Comparison of ENCODE assay signal across 11 mouse cellular contexts in the genomic region with DNA sequence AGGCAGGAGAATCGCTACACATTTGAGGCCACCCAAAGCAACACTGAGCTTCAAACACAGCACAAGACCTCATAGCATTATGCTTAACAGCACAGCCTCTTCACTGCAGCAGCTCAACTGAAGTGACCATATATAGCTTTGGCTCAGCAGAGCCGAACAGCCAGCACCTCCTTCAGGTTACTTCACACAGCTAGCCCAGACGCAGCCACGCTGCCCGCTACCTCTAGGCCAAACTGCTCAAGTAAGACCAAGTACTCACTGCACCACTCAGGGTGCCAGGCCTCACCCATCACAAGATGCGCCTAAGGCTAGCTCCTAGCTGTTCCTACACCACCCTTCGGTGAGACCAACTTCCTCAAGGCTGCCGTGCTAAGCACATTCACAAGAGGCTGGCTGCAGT. TPM values are rescaled to one million over a fixed set of nuclear protein-coding genes. Genes with fewer than 3 reads are reported as not detected.
A peak's percentile ranks its signal among the peaks of the same experiment; 100 is the strongest.
DNase-seq lines count a peak whose midpoint lies in the region; ATAC-seq and TF ChIP-seq lines count a peak whose summit lies in the region.
"Had no signal": no experiment of that assay in that cellular context is flagged by ENCODE, and none has a peak within 500 bp of the region (broad histone marks: within the 10 kb centered on the region; RNA-seq: fewer than 3 reads in every experiment).

No protein-coding gene starts in this region.

- peak overlapping the region; percentile 81 for H3K27ac ChIP-seq in heart, embryonic 10.5 days
- peak overlapping the region; percentile 65 for H3K27ac ChIP-seq in heart, postnatal 0 days (ENCODE audit: low read depth)
- H3K27ac ChIP-seq: lung, embryonic 15.5 days had no signal

- H3K9me3 ChIP-seq in heart, embryonic 10.5 days = no peaks in the 10 kb centered on the region
- no peaks in the 10 kb centered on the region for H3K9me3 ChIP-seq in megakaryocyte, embryonic 14.5 days
- no peaks in the 10 kb centered on the region for H3K9me3 ChIP-seq in heart, postnatal 0 days (replicated peaks; ENCODE audit: control insufficient read depth, low read length)
- H3K9me3 ChIP-seq: lung, embryonic 15.5 days had no signal

- DNase-seq in heart, embryonic 10.5 days (ENCODE audit: low spot score) = no peak
- no peak for DNase-seq in heart, adult 8-10 months (ENCODE audit: low spot score)
- peak; percentile 46 for DNase-seq in heart, postnatal 0 days (ENCODE audit: low spot score)
- peak; percentile 15 for DNase-seq in splenic B cell, adult 2 months (ENCODE audit: low read depth, low spot score)
- no peak for DNase-seq in spleen, postnatal 14 days (ENCODE audit: low spot score in 2 of 2)
- no peak for DNase-seq in left cerebral cortex, postnatal 14 days (ENCODE audit: low spot score in 2 of 2)
- DNase-seq: layer of hippocampus, postnatal 36 days; thymus, postnatal 4 days had no signal

- no peaks in the 10 kb centered on the region for H3K27me3 ChIP-seq in heart, embryonic 10.5 days (ENCODE audit: insufficient read depth, poor library complexity, severe bottlenecking)
- H3K27me3 ChIP-seq in megakaryocyte, embryonic 14.5 days (replicated peaks) = no peaks in the 10 kb centered on the region
- no peaks in the 10 kb centered on the region for H3K27me3 ChIP-seq in heart, postnatal 0 days (ENCODE audit: control insufficient read depth, insufficient read depth, low read length)
- no peaks in the 10 kb centered on the region for H3K27me3 ChIP-seq in splenic B cell, adult 2 months (ENCODE audit: control insufficient read depth, insufficient read depth, low read length, poor library complexity, severe bottlenecking)
- H3K27me3 ChIP-seq: lung, embryonic 15.5 days had no signal

- H3K4me1 ChIP-seq in heart, embryonic 10.5 days = peaks cover 41% of the 10 kb centered on the region
- peaks cover 67% of the 10 kb centered on the region for H3K4me1 ChIP-seq in megakaryocyte, embryonic 14.5 days
- peaks cover 25% of the 10 kb centered on the region for H3K4me1 ChIP-seq in heart, postnatal 0 days (ENCODE audit: control insufficient read depth, insufficient read depth)

- peak overlapping the region; percentile 18; the same call in 1 of the 2 replicates for H3K4me2 ChIP-seq in heart, postnatal 0 days (ENCODE audit: low read depth, low read length)
- H3K4me2 ChIP-seq: lung, embryonic 15.5 days had no signal

- no peak overlapping the region for H3K9ac ChIP-seq in heart, postnatal 0 days (replicated peaks; ENCODE audit: low read depth, low read length)
- H3K9ac ChIP-seq: lung, embryonic 15.5 days had no signal

- 65% methylated on average over 8 of the region's 8 CpGs for WGBS in heart, embryonic 10.5 days
- 46% methylated on average over 8 of the region's 8 CpGs for WGBS in heart, postnatal 0 days

- TF ChIP-seq CTCF in heart, postnatal 0 days (IDR thresholded peaks at IDR 0.05; ENCODE audit: low read depth) = 0 out of 2 replicates have a peak, but pooled peaks have one; percentile 4

- peaks cover 40% of the 10 kb centered on the region for H3K36me3 ChIP-seq in heart, embryonic 10.5 days
- peaks cover 61% of the 10 kb centered on the region for H3K36me3 ChIP-seq in megakaryocyte, embryonic 14.5 days (replicated peaks; ENCODE audit: low read length)
- H3K36me3 ChIP-seq in heart, postnatal 0 days (replicated peaks; ENCODE audit: control insufficient read depth, insufficient read depth, low read length) = peaks cover 24% of the 10 kb centered on the region
- H3K36me3 ChIP-seq in splenic B cell, adult 2 months (ENCODE audit: control insufficient read depth, insufficient read depth, low read length, poor library complexity, severe bottlenecking) = peaks cover 5% of the 10 kb centered on the region; the same call in 1 of the 2 replicates

- ATAC-seq in megakaryocyte, adult 5-6 weeks (ENCODE audit: poor library complexity, severe bottlenecking) = no peak
- peak; percentile 63 for ATAC-seq in heart, postnatal 0 days (ENCODE audit: insufficient read depth, low read depth)

- intact Hi-C loops in left cerebral cortex, postnatal 14 days (cut with DNase I) = no loop called here

- TF ChIP-seq EP300 in heart, postnatal 0 days (IDR thresholded peaks at IDR 0.05; ENCODE audit: low read depth) = no peak

- H3K4me3 ChIP-seq in heart, embryonic 10.5 days = 0 out of 2 replicates have a peak overlapping the region, but pooled peaks have one; percentile 16
- peak overlapping the region; percentile 31 for H3K4me3 ChIP-seq in megakaryocyte, embryonic 14.5 days (replicated peaks)
- no peak overlapping the region for H3K4me3 ChIP-seq in heart, postnatal 0 days (ENCODE audit: low read depth, low read length)
- H3K4me3 ChIP-seq: lung, embryonic 15.5 days had no signal

RNA-seq across cellular contexts. Expression of a gene that starts 5.6 kb away (rescaled TPM):
- polyA plus RNA-seq in heart, embryonic 10.5 days (2016; fragmentation: Nextera tagmentation; extraction: Ambion mirVana) = 56.2 and 60.7 TPM in 2 replicates
- 10 to 100 TPM; 15.0 to 16.7 (median 15.8) TPM for total RNA-seq in heart, adult 8-10 months (2022)
- polyA plus RNA-seq in megakaryocyte, embryonic 14.5 days (2012; ENCODE audit: insufficient read depth, low replicate concordance) = 129 and 266 TPM in 2 replicates
- 15.5 and 16.1 TPM in 2 replicates for total RNA-seq in megakaryocyte, adult 5-6 weeks (2015)
- 11.2 and 19.6 TPM in 2 replicates for total RNA-seq in megakaryocyte, adult 5-6 weeks (2017)
- 23.3 and 25.2 TPM in 2 replicates for total RNA-seq in heart, postnatal 0 days (2014; rRNA removed; ENCODE audit: low replicate concordance)
- polyA plus RNA-seq in heart, postnatal 0 days (2015; fragmentation: Nextera tagmentation; extraction: Ambion mirVana) = 32.7 and 33.6 TPM in 2 replicates
- total RNA-seq in left cerebral cortex, postnatal 14 days (2021) = 10 to 100 TPM; 22.2 to 26.4 TPM

RNA-seq across cellular contexts. Expression of a gene that starts 5.8 kb away (rescaled TPM):
- polyA plus RNA-seq in heart, embryonic 10.5 days (2016; fragmentation: Nextera tagmentation; extraction: Ambion mirVana) = 21.8 and 26.3 TPM in 2 replicates
- total RNA-seq in heart, adult 8-10 months (2022) = 1 to 10 TPM; 5.9 to 8.4 (median 6.8) TPM
- 5.2 TPM in 1 of 2 replicates, not detected in the other for polyA plus RNA-seq in megakaryocyte, embryonic 14.5 days (2012; ENCODE audit: insufficient read depth, low replicate concordance)
- total RNA-seq in megakaryocyte, adult 5-6 weeks (2015) = 3.2 and 5.4 TPM in 2 replicates
- 10.3 and 13.1 TPM in 2 replicates for total RNA-seq in megakaryocyte, adult 5-6 weeks (2017)
- 17.4 and 18.1 TPM in 2 replicates for total RNA-seq in heart, postnatal 0 days (2014; rRNA removed; ENCODE audit: low replicate concordance)
- polyA plus RNA-seq in heart, postnatal 0 days (2015; fragmentation: Nextera tagmentation; extraction: Ambion mirVana) = 8.9 and 10.4 TPM in 2 replicates
- 10 to 100 TPM; 12.1 to 12.8 TPM for total RNA-seq in left cerebral cortex, postnatal 14 days (2021)

RNA-seq across cellular contexts. Expression of a gene that starts 28.5 kb away (rescaled TPM):
- 23.0 and 26.6 TPM in 2 replicates for polyA plus RNA-seq in heart, embryonic 10.5 days (2016; fragmentation: Nextera tagmentation; extraction: Ambion mirVana)
- total RNA-seq in heart, adult 8-10 months (2022) = 1 to 10 TPM; 2.8 to 4.4 (median 4.0) TPM
- polyA plus RNA-seq in megakaryocyte, embryonic 14.5 days (2012; ENCODE audit: insufficient read depth, low replicate concordance) = 20.6 and 67.1 TPM in 2 replicates
- total RNA-seq in megakaryocyte, adult 5-6 weeks (2015) = 11.2 and 13.1 TPM in 2 replicates
- 11.3 and 11.4 TPM in 2 replicates for total RNA-seq in megakaryocyte, adult 5-6 weeks (2017)
- 16.3 and 19.1 TPM in 2 replicates for total RNA-seq in heart, postnatal 0 days (2014; rRNA removed; ENCODE audit: low replicate concordance)
- polyA plus RNA-seq in heart, postnatal 0 days (2015; fragmentation: Nextera tagmentation; extraction: Ambion mirVana) = 6.9 and 8.6 TPM in 2 replicates
- 10 to 100 TPM; 13.9 to 15.3 TPM for total RNA-seq in left cerebral cortex, postnatal 14 days (2021)

RNA-seq across cellular contexts. Expression of a gene that starts 29.4 kb away (rescaled TPM):
- polyA plus RNA-seq in heart, embryonic 10.5 days (2016; fragmentation: Nextera tagmentation; extraction: Ambion mirVana) = 23.2 and 23.3 TPM in 2 replicates
- 10 to 100 TPM; 21.0 to 26.0 (median 22.8) TPM for total RNA-seq in heart, adult 8-10 months (2022)
- 28.4 and 32.8 TPM in 2 replicates for polyA plus RNA-seq in megakaryocyte, embryonic 14.5 days (2012; ENCODE audit: insufficient read depth, low replicate concordance)
- total RNA-seq in megakaryocyte, adult 5-6 weeks (2015) = 25.0 and 31.2 TPM in 2 replicates
- 15.3 and 22.4 TPM in 2 replicates for total RNA-seq in megakaryocyte, adult 5-6 weeks (2017)
- total RNA-seq in heart, postnatal 0 days (2014; rRNA removed; ENCODE audit: low replicate concordance) = 26.5 and 30.3 TPM in 2 replicates
- 10.7 and 12.3 TPM in 2 replicates for polyA plus RNA-seq in heart, postnatal 0 days (2015; fragmentation: Nextera tagmentation; extraction: Ambion mirVana)
- 10 to 100 TPM; 36.8 to 38.7 TPM for total RNA-seq in left cerebral cortex, postnatal 14 days (2021)

RNA-seq across cellular contexts. Expression of a gene that starts 31.4 kb away (rescaled TPM):
- polyA plus RNA-seq in heart, embryonic 10.5 days (2016; fragmentation: Nextera tagmentation; extraction: Ambion mirVana) = 0.15 and 0.34 TPM in 2 replicates
- not detected for total RNA-seq in heart, adult 8-10 months (2022)
- not detected in 2 replicates for polyA plus RNA-seq in megakaryocyte, embryonic 14.5 days (2012; ENCODE audit: insufficient read depth, low replicate concordance)
- not detected in 2 replicates for total RNA-seq in megakaryocyte, adult 5-6 weeks (2015)
- total RNA-seq in megakaryocyte, adult 5-6 weeks (2017) = not detected in 2 replicates
- total RNA-seq in heart, postnatal 0 days (2014; rRNA removed; ENCODE audit: low replicate concordance) = 1.3 TPM in 1 of 2 replicates, not detected in the other
- 0.10 TPM in 1 of 2 replicates, not detected in the other for polyA plus RNA-seq in heart, postnatal 0 days (2015; fragmentation: Nextera tagmentation; extraction: Ambion mirVana)
- under 1 TPM in 1 of 2 experiments, not detected in 1; 0.33 TPM for total RNA-seq in left cerebral cortex, postnatal 14 days (2021)
- total RNA-seq: layer of hippocampus, postnatal 36 days had no signal

Comparison
In these comparisons a context has a peak if more than half of its experiments do, and no peak if none do; other contexts are left out.
1. DNase-seq: peak in heart, postnatal 0 days (single experiment) and splenic B cell, adult 2 months (single experiment); none in heart, embryonic 10.5 days (single experiment), heart, adult 8-10 months (single experiment), spleen, postnatal 14 days (0 of 2) and left cerebral cortex, postnatal 14 days (0 of 2).